Mouse (Mus musculus) lung, adult 2 months (tissue): ENCODE measurements at regions not wholly inside any gene's neighbourhood (a gene's known extent, or its start where the extent isn't known, plus 50 kb on each side); places are given as distances from the start of the nearest gene placed in this dataset.

ENCODE experiments used
- DNase-seq: peaks from one replicate; pipeline ENCODE4 v3.0.0; 2022
- H3K4me1 ChIP-seq: fragments of 200-500 bp; 2 replicates; pipeline ENCODE4 v1.6.1; 2011; ENCODE audit warnings: low read length; ENCODE audit not compliant: control insufficient read depth, insufficient read depth
- H3K4me3 ChIP-seq: fragments of 200-500 bp; replicated peaks from 2 replicates; pipeline ENCODE3; 2011; ENCODE audit warnings: low read depth, mild to moderate bottlenecking, control low read depth, low read length; ENCODE audit errors: extremely low read depth
- CTCF ChIP-seq: fragments of 200-500 bp; IDR thresholded peaks from 2 replicates; pipeline ENCODE4 v1.5.1; 2011; ENCODE audit warnings: mild to moderate bottlenecking, low read length, control low read depth; ENCODE audit not compliant: insufficient read depth
- POLR2A ChIP-seq: fragments of 200-500 bp; IDR thresholded peaks from 2 replicates; pipeline ENCODE4 v1.6.1; 2011; ENCODE audit warnings: low read depth, mild to moderate bottlenecking, control low read depth, low read length, borderline replicate concordance; ENCODE audit errors: extremely low read depth
- WGBS: fragments of 180-500 bp; shearing (Covaris S2); methylation state at CpG from one replicate; pipeline ENCODE4 v1.1.7; 2018; 5-methylcytosine and 5-hydroxymethylcytosine counted together

- no peak overlapping the region for H3K4me3 ChIP-seq
- no peak for DNase-seq
- TF ChIP-seq POLR2A: no peak
- TF ChIP-seq CTCF: no peak
- H3K4me1 ChIP-seq: no peaks in the 10 kb centered on the region
- 79% methylated on average over 9 of the region's 9 CpGs for WGBS
Observed at GRCm38 (mm10) chr8:8919040-8919439, 228.7 kb upstream of the Arglu1 start.

- no peak for DNase-seq
- Histone ChIP-seq H3K4me1 (no peaks in the 10 kb centered on the region), H3K4me3 (no peak overlapping the region)
- TF ChIP-seq POLR2A: no peak
- no peak for TF ChIP-seq CTCF
- WGBS: 60% methylated on average over 7 of the region's 7 CpGs
Observed at GRCm38 (mm10) chr8:8907478-8908165, 217.3 kb upstream of the Arglu1 start.

GRCm38 (mm10) chr8:8892996-8893395, 202.7 kb upstream of the Arglu1 start:
- Histone ChIP-seq H3K4me1 (no peaks in the 10 kb centered on the region), H3K4me3 (no peak overlapping the region)
- DNase-seq: no peak
- TF ChIP-seq CTCF (no peak), POLR2A (no peak)
- WGBS: 71% methylated on average over 3 of the region's 3 CpGs

GRCm38 (mm10) chr8:8877286-8877685, 187.0 kb upstream of the Arglu1 start:
- 67% methylated on average over 5 of the region's 5 CpGs for WGBS
- no peaks in the 10 kb centered on the region for H3K4me1 ChIP-seq
- H3K4me3 ChIP-seq: no peak overlapping the region
- TF ChIP-seq CTCF (no peak), POLR2A (no peak)
- no peak for DNase-seq

GRCm38 (mm10) chr8:8876879-8877278, 186.6 kb upstream of the Arglu1 start:
- Histone ChIP-seq H3K4me1 (no peaks in the 10 kb centered on the region), H3K4me3 (no peak overlapping the region)
- 83% methylated on average over 9 of the region's 9 CpGs for WGBS
- no peak for DNase-seq
- TF ChIP-seq CTCF (no peak), POLR2A (no peak)

GRCm38 (mm10) chr8:8876469-8876868, 186.1 kb upstream of the Arglu1 start:
- TF ChIP-seq POLR2A: no peak
- TF ChIP-seq CTCF: no peak
- 87% methylated on average over 6 of the region's 6 CpGs for WGBS
- H3K4me3 ChIP-seq: no peak overlapping the region
- no peaks in the 10 kb centered on the region for H3K4me1 ChIP-seq
- DNase-seq: no peak

- DNase-seq: no peak
- no peak overlapping the region for H3K4me3 ChIP-seq
- 80% methylated on average over 3 of the region's 3 CpGs for WGBS
- peaks cover 13% of the 10 kb centered on the region for H3K4me1 ChIP-seq
- TF ChIP-seq POLR2A (no peak), CTCF (no peak)
Observed at GRCm38 (mm10) chr8:8871938-8872337, 181.6 kb upstream of the Arglu1 start.

GRCm38 (mm10) chr8:8871039-8871438, 180.7 kb upstream of the Arglu1 start:
- 87% methylated on average over 8 of the region's 8 CpGs for WGBS

GRCm38 (mm10) chr8:8870487-8870886, 180.2 kb upstream of the Arglu1 start:
- WGBS: 54% methylated on average over 4 of the region's 4 CpGs
- H3K4me3 ChIP-seq: no peak overlapping the region
- TF ChIP-seq POLR2A (no peak), CTCF (no peak)

More at GRCm38 (mm10) chr8:8871039-8871438, 180.7 kb upstream of the Arglu1 start:
- TF ChIP-seq POLR2A (no peak), CTCF (no peak)
- no peak for DNase-seq
- Histone ChIP-seq H3K4me1 (peaks cover 13% of the 10 kb centered on the region), H3K4me3 (no peak overlapping the region)

GRCm38 (mm10) chr8:8869338-8869737, 179.0 kb upstream of the Arglu1 start:
- Histone ChIP-seq H3K4me3 (no peak overlapping the region), H3K4me1 (peaks cover 13% of the 10 kb centered on the region)
- TF ChIP-seq POLR2A (no peak), CTCF (no peak)
- 50% methylated on average over 6 of the region's 6 CpGs for WGBS
- DNase-seq: no peak

More at GRCm38 (mm10) chr8:8870487-8870886, 180.2 kb upstream of the Arglu1 start:
- DNase-seq: no peak
- peaks cover 13% of the 10 kb centered on the region for H3K4me1 ChIP-seq
